ENCODE assay signal across 8 mouse cellular contexts in the genomic region with DNA sequence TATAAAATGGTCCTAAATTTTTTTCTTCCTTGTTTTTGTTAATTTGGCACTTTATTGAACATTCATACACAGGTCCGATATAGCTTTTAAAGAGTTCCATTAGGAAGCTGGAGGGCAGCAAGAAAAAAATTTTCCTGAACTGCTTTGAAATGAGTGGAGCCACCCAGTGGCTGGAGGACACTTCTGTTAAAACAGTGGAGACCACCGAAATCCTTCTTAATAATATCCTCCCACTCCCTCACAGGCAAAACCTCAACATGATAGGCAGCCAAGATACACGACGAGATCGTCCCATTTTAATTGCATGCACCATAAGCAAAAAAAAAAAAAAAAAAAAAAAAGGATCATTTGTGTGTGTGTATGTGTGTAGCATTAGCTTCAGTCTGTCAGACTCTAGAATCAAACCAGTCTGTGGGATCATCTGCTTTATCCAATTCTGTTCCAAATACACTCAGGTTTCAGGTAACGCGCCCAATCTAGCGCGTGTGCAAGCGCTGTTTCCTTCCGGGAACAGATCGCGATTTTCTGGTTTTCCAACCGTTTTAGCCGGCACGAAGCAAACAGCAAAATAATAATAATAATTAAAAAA. TPM values are rescaled to one million over a fixed set of nuclear protein-coding genes. Genes with fewer than 3 reads are reported as not detected.
DNase-seq lines count a peak whose midpoint lies in the region; ATAC-seq and TF ChIP-seq lines count a peak whose summit lies in the region.

No protein-coding gene starts in this region.

- POLR2A ChIA-PET in Patski (lab: Charles Lee) = interaction anchor here (0.6 to 1.1 kb wide), 5 partner anchors 76 to 1518 kb away, joined by 3 to 8 read pairs (median 3); no protein-coding TSS in a partner anchor

- TF ChIP-seq POLR2A in limb, embryonic 14.5 days (IDR thresholded peaks at IDR 0.05; ENCODE audit: borderline replicate concordance, extremely low read depth, insufficient read depth, insufficient read length) = no peak

- peak; percentile 28 for DNase-seq in layer of hippocampus, adult 9-11 months
- DNase-seq in layer of hippocampus, adult 9-10 months (ENCODE audit: low spot score) = no peak
- DNase-seq in Patski (ENCODE audit: low read depth, low spot score) = no peak
- peak; percentile 47 for DNase-seq in embryonic facial prominence, embryonic 10.5 days (ENCODE audit: low spot score)
- peak; percentile 79 for DNase-seq in limb, embryonic 14.5 days (ENCODE audit: low spot score)

- peak; percentile 70 for TF ChIP-seq CTCF in Patski (IDR thresholded peaks at IDR 0.05)

- H3K4me2 ChIP-seq in hindbrain, embryonic 13.5 days = peak overlapping the region; percentile 56
- peak overlapping the region; percentile 58 for H3K4me2 ChIP-seq in limb, embryonic 14.5 days (replicated peaks; ENCODE audit: low read depth, low read length, severe bottlenecking)
- peak overlapping the region; percentile 66 for H3K4me2 ChIP-seq in midbrain, embryonic 16.5 days (ENCODE audit: low read length)

- H3K4me1 ChIP-seq in embryonic facial prominence, embryonic 10.5 days = peaks cover 20% of the 10 kb centered on the region
- H3K4me1 ChIP-seq in hindbrain, embryonic 13.5 days (replicated peaks) = peaks cover 31% of the 10 kb centered on the region
- peaks cover 7% of the 10 kb centered on the region; the same call in 1 of the 2 replicates for H3K4me1 ChIP-seq in limb, embryonic 14.5 days (ENCODE audit: control insufficient read depth, insufficient read depth, low read length)
- peaks cover 32% of the 10 kb centered on the region for H3K4me1 ChIP-seq in midbrain, embryonic 16.5 days (ENCODE audit: control insufficient read depth, insufficient read depth, low read length)

- ATAC-seq in Patski = no peak
- ATAC-seq in hindbrain, embryonic 13.5 days (ENCODE audit: low FRiP score) = no peak
- no peak for ATAC-seq in limb, embryonic 14.5 days (ENCODE audit: low FRiP score, low read depth)
- no peak for ATAC-seq in midbrain, embryonic 16.5 days
- ATAC-seq in erythroid progenitor cell, adult 5-6 weeks (replicated peaks; ENCODE audit: low FRiP score, poor library complexity, severe bottlenecking) = no peak

- in situ Hi-C loops in Patski (cut with MboI; ENCODE audit: low pct_unique_long_range_greater_than_20kb) = no loop called here

- H3K9ac ChIP-seq in hindbrain, embryonic 13.5 days = peak overlapping the region; percentile 98
- H3K9ac ChIP-seq in limb, embryonic 14.5 days (ENCODE audit: low read depth, low read length, severe bottlenecking) = peak overlapping the region; percentile 98
- H3K9ac ChIP-seq in midbrain, embryonic 16.5 days (ENCODE audit: low read depth, low read length) = peak overlapping the region; percentile 86

- H3K27me3 ChIP-seq in Patski = no peaks in the 10 kb centered on the region
- no peaks in the 10 kb centered on the region for H3K27me3 ChIP-seq in embryonic facial prominence, embryonic 10.5 days (replicated peaks; ENCODE audit: low read depth, poor library complexity, severe bottlenecking)
- H3K27me3 ChIP-seq in hindbrain, embryonic 13.5 days = no peaks in the 10 kb centered on the region
- H3K27me3 ChIP-seq in limb, embryonic 14.5 days (ENCODE audit: control insufficient read depth, insufficient read depth, low read length) = no peaks in the 10 kb centered on the region
- no peaks in the 10 kb centered on the region for H3K27me3 ChIP-seq in midbrain, embryonic 16.5 days (ENCODE audit: control insufficient read depth, insufficient read depth, low read depth, low read length)

- H3K4me3 ChIP-seq in embryonic facial prominence, embryonic 10.5 days = peak overlapping the region; percentile 93
- peak overlapping the region; percentile 93 for H3K4me3 ChIP-seq in hindbrain, embryonic 13.5 days
- peak overlapping the region; percentile 82 for H3K4me3 ChIP-seq in limb, embryonic 14.5 days (replicated peaks; ENCODE audit: low read length)
- peak overlapping the region; percentile 94 for H3K4me3 ChIP-seq in midbrain, embryonic 16.5 days (ENCODE audit: low read depth, low read length)

- peak overlapping the region; percentile 98 for H3K27ac ChIP-seq in embryonic facial prominence, embryonic 10.5 days (replicated peaks)
- H3K27ac ChIP-seq in hindbrain, embryonic 13.5 days = peak overlapping the region; percentile 100
- peak overlapping the region; percentile 100 for H3K27ac ChIP-seq in limb, embryonic 14.5 days (replicated peaks; ENCODE audit: low read depth, low read length)
- H3K27ac ChIP-seq in midbrain, embryonic 16.5 days (ENCODE audit: low read length) = peak overlapping the region; percentile 99

- 2% methylated on average over 16 of the region's 16 CpGs for WGBS in embryonic facial prominence, embryonic 10.5 days
- WGBS in hindbrain, embryonic 13.5 days = under 1% methylated on average over 16 of the region's 16 CpGs
- under 1% methylated on average over 16 of the region's 16 CpGs for WGBS in limb, embryonic 14.5 days
- WGBS in midbrain, embryonic 16.5 days = 1% methylated on average over 16 of the region's 16 CpGs

- no peaks in the 10 kb centered on the region for H3K9me3 ChIP-seq in embryonic facial prominence, embryonic 10.5 days
- no peaks in the 10 kb centered on the region for H3K9me3 ChIP-seq in hindbrain, embryonic 13.5 days
- H3K9me3 ChIP-seq in limb, embryonic 14.5 days (ENCODE audit: control insufficient read depth, low read length) = no peaks in the 10 kb centered on the region
- H3K9me3 ChIP-seq in midbrain, embryonic 16.5 days (replicated peaks; ENCODE audit: control insufficient read depth, low read length, poor library complexity, severe bottlenecking) = no peaks in the 10 kb centered on the region

- H3K36me3 ChIP-seq in embryonic facial prominence, embryonic 10.5 days (replicated peaks) = peaks cover 24% of the 10 kb centered on the region
- peaks cover 18% of the 10 kb centered on the region for H3K36me3 ChIP-seq in hindbrain, embryonic 13.5 days
- peaks cover 19% of the 10 kb centered on the region for H3K36me3 ChIP-seq in limb, embryonic 14.5 days (ENCODE audit: control insufficient read depth, insufficient read depth, low read length)
- peaks cover 18% of the 10 kb centered on the region for H3K36me3 ChIP-seq in midbrain, embryonic 16.5 days (ENCODE audit: control insufficient read depth, insufficient read depth, low read length)

- CTCF ChIA-PET in Patski (lab: Charles Lee) = interaction anchor here (0.7 to 2.8 kb wide), 14 partner anchors 10 to 208 kb away, joined by 3 to 8 read pairs (median 3); a partner anchor contains a TSS

RNA-seq across cellular contexts. Expression of a gene that starts 29.3 kb away (rescaled TPM):
- polyA plus RNA-seq in Patski (2021) = not detected
- not detected in 2 replicates for polyA plus RNA-seq in embryonic facial prominence, embryonic 10.5 days (2016; fragmentation: Nextera tagmentation; extraction: Ambion mirVana)
- not detected in 2 replicates for polyA plus RNA-seq in hindbrain, embryonic 13.5 days (2015; fragmentation: Nextera tagmentation; extraction: Ambion mirVana)
- not detected in 2 replicates for polyA plus RNA-seq in limb, embryonic 14.5 days (2012; rRNA removed)
- polyA plus RNA-seq in limb, embryonic 14.5 days (2014; fragmentation: Nextera tagmentation; extraction: Ambion mirVana) = not detected in 2 replicates
- not detected in 2 replicates for polyA plus RNA-seq in midbrain, embryonic 16.5 days (2015; fragmentation: Nextera tagmentation; extraction: Ambion mirVana)
- total RNA-seq in erythroid progenitor cell, adult 5-6 weeks (2015; ENCODE audit: low replicate concordance) = not detected in 2 replicates
- not detected in 2 replicates for total RNA-seq in erythroid progenitor cell, adult 5-6 weeks (2017; ENCODE audit: low replicate concordance)

Comparison
In these comparisons a context has a peak if more than half of its experiments do, and no peak if none do; other contexts are left out.
1. DNase-seq: peak in layer of hippocampus, adult 9-11 months (single experiment), embryonic facial prominence, embryonic 10.5 days (single experiment) and limb, embryonic 14.5 days (single experiment); none in layer of hippocampus, adult 9-10 months (single experiment) and Patski (single experiment).
2. Peak in every context shown above with its lines, with median percentiles within 50 percentile points of each other: H3K27ac ChIP-seq, H3K4me3 ChIP-seq, H3K4me2 ChIP-seq and H3K9ac ChIP-seq.